Mouse (Mus musculus) stomach, postnatal 0 days (tissue): Measurements from ENCODE around the gene Nell2.

Experiments used
- CTCF ChIP-seq: IDR thresholded peaks from 2 replicates; pipeline ENCODE4 v1.5.1; 2016; ENCODE audit warnings: antibody characterized with exemption, low read depth, mild to moderate bottlenecking, moderate library complexity
- EP300 ChIP-seq: optimal IDR thresholded peaks from 2 replicates; pipeline ENCODE3; 2016; ENCODE audit warnings: antibody characterized with exemption

- TF ChIP-seq EP300 (no peak), CTCF (no peak)
Measured at GRCm38 (mm10) chr15:95135926-95136609, 392.3 kb downstream of the Nell2 start.
